Mouse (Mus musculus) limb, embryonic 10.5 days (tissue): ENCODE measurements around the gene Fsd2. TPM values are rescaled to one million over a fixed set of nuclear protein-coding genes. Genes with fewer than 3 reads are reported as not detected.

Experiments used
- DNase-seq: peaks from one replicate; pipeline ENCODE4 v3.0.0-alpha.2; 2017; ENCODE audit warnings: low spot score
- H3K27ac ChIP-seq: fragments of 300-500 bp; sonication (generic); 2 replicates; pipeline ENCODE4 v1.5.1; 2016; ENCODE audit warnings: mild to moderate bottlenecking
- H3K27me3 ChIP-seq: fragments of 300-500 bp; sonication (generic); 2 replicates; pipeline ENCODE4 v1.6.1; 2016; ENCODE audit warnings: low read depth, mild to moderate bottlenecking; ENCODE audit not compliant: poor library complexity, severe bottlenecking
- H3K36me3 ChIP-seq: fragments of 300-500 bp; sonication (generic); 2 replicates; pipeline ENCODE4 v1.6.1; 2016; ENCODE audit warnings: mild to moderate bottlenecking, moderate library complexity
- H3K4me1 ChIP-seq: fragments of 300-500 bp; sonication (generic); 2 replicates; pipeline ENCODE4 v1.6.1; 2016
- H3K4me3 ChIP-seq: fragments of 300-500 bp; sonication (generic); 2 replicates; pipeline ENCODE4 v1.5.1; 2016; ENCODE audit warnings: mild to moderate bottlenecking, moderate library complexity
- H3K9me3 ChIP-seq: fragments of 300-500 bp; sonication (generic); replicated peaks from 2 replicates; pipeline ENCODE4 v1.6.1; 2016; ENCODE audit warnings: mild to moderate bottlenecking
- WGBS: fragments of 180-500 bp; shearing (Covaris S2); methylation state at CpG from one replicate; pipeline ENCODE4 v1.1.7; 2016; 5-methylcytosine and 5-hydroxymethylcytosine counted together
- polyA plus RNA-seq: library from polyadenylated mRNA; unstranded; fragments of >200 nt; fragmentation: Nextera tagmentation; extraction: Ambion mirVana; gene quantifications from 2 replicates; pipeline ENCODE4 v1.2.1, GENCODE M21; 2016

Fsd2 gene
- polyA plus RNA-seq, 1 experiment from 2014 or later, result 0.15 TPM

DNA sequence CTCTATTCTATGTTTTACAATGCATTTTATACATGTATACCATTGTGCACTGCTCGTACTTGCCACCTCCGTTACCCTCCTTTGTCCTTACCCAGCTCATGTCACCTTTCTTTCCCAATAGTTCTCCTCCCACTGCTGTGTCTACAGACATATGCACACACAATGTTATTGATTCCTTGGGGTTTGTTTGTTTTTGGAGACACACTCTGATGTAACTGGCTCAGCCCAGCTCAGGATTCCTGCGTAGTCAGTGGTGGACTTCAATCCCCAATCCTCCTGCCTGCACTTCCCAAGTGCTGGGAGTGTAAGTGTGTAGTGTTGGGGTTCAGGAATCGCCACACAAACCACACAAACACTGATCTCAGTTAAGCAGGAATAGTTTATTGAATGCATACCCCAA, 20.5 kb upstream of the Fsd2 start:
- Histone ChIP-seq H3K27me3 (no peaks in the 10 kb centered on the region), H3K27ac (no peak overlapping the region), H3K4me3 (no peak overlapping the region), H3K4me1 (no peaks in the 10 kb centered on the region), H3K36me3 (peaks cover 47% of the 10 kb centered on the region), H3K9me3 (no peaks in the 10 kb centered on the region)
- peak; percentile 25 for DNase-seq
- 84% methylated on average over 4 of the region's 4 CpGs for WGBS

DNA sequence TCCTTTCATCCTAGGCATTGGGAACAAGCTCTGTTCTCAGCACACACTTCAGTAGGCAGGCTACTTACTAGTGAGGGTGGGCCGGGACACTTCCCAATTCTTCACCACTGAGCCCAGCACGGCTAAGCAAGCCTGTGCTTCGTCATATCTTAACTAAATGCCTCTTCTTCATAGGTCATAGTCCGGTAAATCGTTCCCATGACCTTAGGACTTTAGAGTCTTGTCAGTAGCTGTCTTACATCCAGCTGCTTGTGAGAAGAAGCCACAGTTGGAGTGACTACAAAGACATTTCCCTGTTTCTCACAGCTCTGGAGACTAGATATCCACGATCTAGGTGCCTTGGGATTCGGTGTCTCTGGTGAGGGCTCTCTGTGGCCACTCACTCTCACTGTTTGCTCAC, 18.6 kb upstream of the Fsd2 start:
- Histone ChIP-seq H3K27ac (no peak overlapping the region), H3K36me3 (peaks cover 36% of the 10 kb centered on the region), H3K9me3 (no peaks in the 10 kb centered on the region), H3K4me3 (no peak overlapping the region), H3K4me1 (no peaks in the 10 kb centered on the region), H3K27me3 (no peaks in the 10 kb centered on the region)
- 94% methylated on average over 7 of the region's 7 CpGs for WGBS
- peak; percentile 16 for DNase-seq

- DNase-seq, result no peak
Measured at GRCm38 (mm10) chr7:81583512-81583911, 16.8 kb upstream of the Fsd2 start.

DNA sequence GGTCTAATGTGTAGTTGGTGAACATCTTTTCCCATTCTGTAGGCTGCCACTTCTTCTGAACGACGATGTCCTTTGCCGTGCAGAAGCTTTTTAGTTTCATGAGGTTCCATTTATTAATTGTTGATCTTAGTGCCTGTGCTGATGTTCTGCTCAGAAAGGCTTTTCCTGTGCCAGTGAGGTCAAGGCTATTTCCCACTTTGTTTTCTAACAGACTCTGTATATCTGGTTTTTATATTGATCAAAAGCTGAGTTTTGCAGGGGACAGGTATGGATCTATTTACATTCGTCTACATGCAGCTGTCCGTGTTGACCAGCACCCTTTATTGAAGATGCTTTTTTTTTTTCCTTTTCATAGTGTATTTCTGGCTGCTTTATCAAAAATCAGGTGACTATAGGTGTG, 12.6 kb upstream of the Fsd2 start:
- peaks cover 4% of the 10 kb centered on the region for H3K36me3 ChIP-seq
- DNase-seq, result no peak
- WGBS, result 94% methylated on average over 5 of the region's 5 CpGs

More at GRCm38 (mm10) chr7:81583512-81583911, 16.8 kb upstream of the Fsd2 start:
- H3K27ac ChIP-seq, result no peak overlapping the region
- WGBS, result 66% methylated on average over 3 of the region's 3 CpGs
- no peak overlapping the region for H3K4me3 ChIP-seq
- no peaks in the 10 kb centered on the region for H3K9me3 ChIP-seq
- H3K27me3 ChIP-seq, result no peaks in the 10 kb centered on the region
- H3K36me3 ChIP-seq, result peaks cover 26% of the 10 kb centered on the region
- no peaks in the 10 kb centered on the region for H3K4me1 ChIP-seq

GRCm38 (mm10) chr7:81578413-81578812, 11.7 kb upstream of the Fsd2 start:
- no peaks in the 10 kb centered on the region for H3K4me1 ChIP-seq
- H3K36me3 ChIP-seq, result peaks cover 4% of the 10 kb centered on the region
- no peak overlapping the region for H3K4me3 ChIP-seq
- H3K27ac ChIP-seq, result no peak overlapping the region
- WGBS, result 90% methylated on average over 7 of the region's 7 CpGs
- peak; percentile 14 for DNase-seq
- H3K9me3 ChIP-seq, result no peaks in the 10 kb centered on the region
- no peaks in the 10 kb centered on the region for H3K27me3 ChIP-seq

More for the DNA sequence above, 12.6 kb upstream of the Fsd2 start:
- no peak overlapping the region for H3K4me3 ChIP-seq
- H3K27me3 ChIP-seq, result no peaks in the 10 kb centered on the region
- H3K9me3 ChIP-seq, result no peaks in the 10 kb centered on the region
- H3K27ac ChIP-seq, result no peak overlapping the region
- no peaks in the 10 kb centered on the region for H3K4me1 ChIP-seq

- H3K27me3 ChIP-seq, result peaks cover 4% of the 10 kb centered on the region
- WGBS, result 98% methylated on average over 3 of the region's 3 CpGs
- no peak overlapping the region for H3K27ac ChIP-seq
- H3K4me1 ChIP-seq, result no peaks in the 10 kb centered on the region
- H3K36me3 ChIP-seq, result peaks cover 4% of the 10 kb centered on the region
- H3K9me3 ChIP-seq, result no peaks in the 10 kb centered on the region
- DNase-seq, result no peak
- no peak overlapping the region for H3K4me3 ChIP-seq
Measured at GRCm38 (mm10) chr7:81577872-81578271, 11.1 kb upstream of the Fsd2 start.

DNA sequence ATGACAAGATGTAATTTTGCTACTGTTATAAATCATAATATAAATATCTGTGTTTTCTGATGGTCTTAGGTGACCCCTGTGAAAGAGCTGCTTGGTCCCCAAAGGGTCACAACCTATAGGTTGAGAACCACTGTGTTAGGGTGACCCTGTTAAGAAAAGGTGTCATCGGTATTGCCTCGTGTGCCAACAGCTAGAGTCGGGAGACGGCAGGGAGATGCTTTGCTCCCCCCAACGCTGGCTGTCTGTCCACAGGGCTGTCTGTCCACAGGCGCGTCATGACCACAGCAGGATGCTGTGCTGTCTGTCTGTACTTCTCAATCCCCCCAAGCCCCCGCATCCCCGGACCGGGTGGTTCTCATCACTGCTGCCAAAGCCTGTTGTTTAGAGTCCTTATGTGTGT, 8.9 kb upstream of the Fsd2 start:
- H3K4me1 ChIP-seq, result peaks cover 11% of the 10 kb centered on the region; the same call in 1 of the 2 replicates
- H3K4me3 ChIP-seq, result no peak overlapping the region
- H3K36me3 ChIP-seq, result peaks cover 4% of the 10 kb centered on the region
- H3K27me3 ChIP-seq, result peaks cover 10% of the 10 kb centered on the region
- WGBS, result 94% methylated on average over 10 of the region's 10 CpGs
- H3K27ac ChIP-seq, result no peak overlapping the region
- peak; percentile 23 for DNase-seq
- no peaks in the 10 kb centered on the region for H3K9me3 ChIP-seq

GRCm38 (mm10) chr7:81573821-81574220, 7.1 kb upstream of the Fsd2 start:
- Histone ChIP-seq H3K4me1 (peaks cover 11% of the 10 kb centered on the region; the same call in 1 of the 2 replicates), H3K27me3 (peaks cover 10% of the 10 kb centered on the region), H3K9me3 (no peaks in the 10 kb centered on the region), H3K36me3 (peaks cover 4% of the 10 kb centered on the region), H3K4me3 (no peak overlapping the region), H3K27ac (no peak overlapping the region)
- WGBS, result 95% methylated on average over 9 of the region's 9 CpGs
- DNase-seq, result no peak

GRCm38 (mm10) chr7:81573397-81573796, 6.7 kb upstream of the Fsd2 start:
- WGBS, result 88% methylated on average over 6 of the region's 6 CpGs
- Histone ChIP-seq H3K27ac (no peak overlapping the region), H3K4me1 (peaks cover 11% of the 10 kb centered on the region; the same call in 1 of the 2 replicates), H3K4me3 (no peak overlapping the region), H3K9me3 (no peaks in the 10 kb centered on the region), H3K36me3 (peaks cover 2% of the 10 kb centered on the region), H3K27me3 (peaks cover 10% of the 10 kb centered on the region)
- no peak for DNase-seq

DNA sequence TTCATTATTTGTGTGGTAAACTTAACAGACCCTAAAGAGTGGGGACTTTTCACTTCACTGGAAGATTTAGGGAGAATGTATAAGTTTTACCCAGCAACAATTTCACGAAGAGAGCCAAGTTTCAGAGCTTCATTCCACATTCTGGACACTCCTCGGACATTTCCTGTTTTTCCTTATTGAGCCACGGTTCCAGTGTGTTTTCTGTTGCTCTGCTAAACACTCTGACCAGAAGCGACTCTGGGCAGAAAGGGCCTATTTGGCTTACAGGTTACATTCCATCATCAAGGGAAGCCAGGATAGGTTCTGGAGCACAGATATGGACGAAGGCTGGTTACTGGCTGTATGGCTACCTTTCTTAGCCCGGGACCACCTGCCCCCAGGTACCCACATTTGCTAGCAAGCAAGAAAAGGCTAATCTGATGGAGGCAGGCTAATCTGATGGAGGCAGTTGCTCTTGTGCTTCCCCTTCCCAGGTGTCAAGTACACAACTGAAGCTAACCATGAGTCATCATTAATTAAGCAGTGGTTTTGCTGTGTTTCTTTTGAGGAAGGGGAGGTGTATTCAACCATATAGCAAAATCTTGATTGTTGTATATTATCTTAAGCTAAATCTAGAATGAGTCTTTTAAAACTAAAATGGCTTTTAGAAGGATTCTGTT, 6.0 kb upstream of the Fsd2 start:
- no peak overlapping the region for H3K27ac ChIP-seq
- H3K4me3 ChIP-seq, result peak overlapping the region; percentile 88; the same call in 1 of the 2 replicates
- 83% methylated on average over 6 of the region's 6 CpGs for WGBS
- H3K36me3 ChIP-seq, result no peaks in the 10 kb centered on the region; the same call in 1 of the 2 replicates
- DNase-seq, result no peak
- no peaks in the 10 kb centered on the region for H3K9me3 ChIP-seq
- H3K4me1 ChIP-seq, result peaks cover 13% of the 10 kb centered on the region; the same call in 1 of the 2 replicates
- H3K27me3 ChIP-seq, result peaks cover 10% of the 10 kb centered on the region

- H3K27ac ChIP-seq, result peak overlapping the region; percentile 91
- H3K9me3 ChIP-seq, result no peaks in the 10 kb centered on the region
- no peak for DNase-seq
- peaks cover 10% of the 10 kb centered on the region for H3K27me3 ChIP-seq
- no peaks in the 10 kb centered on the region for H3K36me3 ChIP-seq
- 25% methylated on average over 15 of the region's 15 CpGs for WGBS
- peaks cover 19% of the 10 kb centered on the region for H3K4me1 ChIP-seq
- H3K4me3 ChIP-seq, result peak overlapping the region; percentile 88
Measured at GRCm38 (mm10) chr7:81571941-81572441, 5.2 kb upstream of the Fsd2 start.

DNA sequence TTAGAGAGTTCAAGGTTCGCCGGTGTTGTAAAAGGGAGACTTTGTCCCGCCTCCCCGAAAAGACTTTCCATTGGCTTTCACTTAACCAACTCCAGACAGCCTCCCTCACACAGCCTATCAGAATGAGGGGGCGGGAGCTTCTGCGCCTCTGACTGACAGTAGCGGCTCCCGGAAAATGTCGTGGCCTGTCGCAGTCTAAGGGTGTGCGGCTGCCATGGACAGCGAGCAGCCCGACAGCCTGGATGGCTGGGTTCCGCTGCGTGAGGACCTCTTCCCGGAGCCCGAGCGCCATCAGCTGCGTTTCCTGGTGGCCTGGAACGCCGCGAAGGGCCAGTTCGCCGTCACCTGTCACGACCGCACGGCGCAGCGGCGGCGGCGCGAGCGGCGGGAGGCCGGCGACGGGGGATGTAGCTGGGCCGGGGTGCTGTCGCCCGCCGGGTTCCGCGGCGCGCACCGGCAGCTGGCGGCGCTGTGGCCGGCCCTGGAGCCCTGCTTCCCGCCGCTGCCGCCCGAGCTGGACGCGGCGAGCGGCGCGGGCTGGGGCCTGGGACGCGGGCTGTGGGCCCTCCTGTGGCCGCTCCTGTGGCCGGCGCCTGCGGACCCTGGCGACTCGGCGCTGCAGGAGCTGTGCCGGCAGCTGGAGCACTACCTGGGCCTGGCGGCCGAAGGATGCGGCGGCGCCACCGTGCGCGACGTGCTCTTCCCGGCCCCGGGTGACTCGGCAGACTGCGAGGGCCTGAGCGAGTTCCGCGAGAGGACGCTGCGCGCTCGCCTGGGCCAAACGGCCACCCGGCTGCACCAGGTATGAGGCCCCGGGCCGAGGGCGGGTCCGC, 4.6 kb upstream of the Fsd2 start, which contains the start of gene Whamm:
Gene Whamm, plus strand, starts transcription at position 159 of the 833 bp plus-strand sequence.
- Histone ChIP-seq H3K27me3 (peaks cover 10% of the 10 kb centered on the region), H3K4me3 (peak within 1 kb of the TSS; percentile 88), H3K27ac (peak within 1 kb of the TSS; percentile 91), H3K36me3 (no peaks in the 10 kb centered on the region), H3K9me3 (no peaks in the 10 kb centered on the region), H3K4me1 (peaks cover 22% of the 10 kb centered on the region)
- peak; percentile 86 for DNase-seq
- 1% methylated on average over 92 of the region's 96 CpGs for WGBS

DNA sequence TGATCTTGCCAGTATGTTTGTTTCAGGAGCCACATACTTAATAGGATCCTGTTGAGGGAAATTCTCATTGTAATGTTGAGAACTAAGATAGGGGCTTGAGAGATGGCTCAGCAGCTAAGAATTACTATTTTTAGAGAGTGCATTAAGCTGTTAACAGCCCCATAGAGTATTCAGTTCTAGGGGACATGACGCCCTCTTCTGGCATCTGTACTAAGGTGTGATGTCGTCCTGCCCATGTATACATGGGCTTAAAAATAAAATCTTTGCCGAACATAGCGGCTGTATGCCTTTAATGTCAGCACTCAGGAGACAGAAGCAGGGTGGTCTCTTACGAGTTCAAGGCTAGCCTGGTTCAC, 4.0 kb upstream of the Fsd2 start:
- no peak for DNase-seq
- 8% methylated on average over 5 of the region's 5 CpGs for WGBS
- peak overlapping the region; percentile 88 for H3K4me3 ChIP-seq
- H3K27me3 ChIP-seq, result peaks cover 10% of the 10 kb centered on the region
- no peaks in the 10 kb centered on the region for H3K36me3 ChIP-seq
- no peaks in the 10 kb centered on the region for H3K9me3 ChIP-seq
- peaks cover 24% of the 10 kb centered on the region for H3K4me1 ChIP-seq
- H3K27ac ChIP-seq, result peak overlapping the region; percentile 91; the same call in 1 of the 2 replicates
